Mouse (Mus musculus) heart, embryonic 16.5 days (tissue): ENCODE results near the gene Nthl1. TPM values are rescaled to one million over a fixed set of nuclear protein-coding genes. Genes with fewer than 3 reads are reported as not detected.

Experiments used
- ATAC-seq: fragments of 200-750 bp; cut with Nextera tagmentation; replicated peaks from 2 replicates; pipeline ENCODE4 v1.8.0; 2017; ENCODE audit warnings: moderate number of reproducible peaks; ENCODE audit not compliant: insufficient read depth, low FRiP score; ENCODE audit errors: extremely low read depth
- H3K27ac ChIP-seq: fragments of 300-500 bp; sonication (generic); 2 replicates; pipeline ENCODE4 v1.5.1; 2014; ENCODE audit warnings: mild to moderate bottlenecking, low read length, control low read depth, moderate library complexity
- H3K27me3 ChIP-seq: fragments of 300-500 bp; sonication (generic); 2 replicates; pipeline ENCODE4 v1.6.1; 2014; ENCODE audit warnings: low read length, mixed read lengths; ENCODE audit not compliant: control insufficient read depth, insufficient read depth
- H3K36me3 ChIP-seq: fragments of 300-500 bp; sonication (generic); 2 replicates; pipeline ENCODE4 v1.6.1; 2014; ENCODE audit not compliant: control insufficient read depth, insufficient read depth
- H3K4me1 ChIP-seq: fragments of 300-500 bp; sonication (generic); 2 replicates; pipeline ENCODE4 v1.6.1; 2014; ENCODE audit warnings: low read length, mixed read lengths; ENCODE audit not compliant: control insufficient read depth, insufficient read depth
- H3K4me2 ChIP-seq: fragments of 300-500 bp; sonication (generic); 2 replicates; pipeline ENCODE4 v1.6.1; 2014; ENCODE audit warnings: low read depth, mild to moderate bottlenecking, control low read depth, low read length
- H3K4me3 ChIP-seq: fragments of 300-500 bp; sonication (generic); 2 replicates; pipeline ENCODE4 v1.5.1; 2014; ENCODE audit warnings: mild to moderate bottlenecking, control low read depth, low read length
- H3K9ac ChIP-seq: fragments of 300-500 bp; sonication (generic); 2 replicates; pipeline ENCODE4 v1.6.1; 2014; ENCODE audit warnings: low read length, control low read depth
- H3K9me3 ChIP-seq: fragments of 300-500 bp; sonication (generic); replicated peaks from 2 replicates; pipeline ENCODE4 v1.6.1; 2016; ENCODE audit warnings: low read length; ENCODE audit not compliant: control insufficient read depth
- WGBS: fragments of 180-500 bp; shearing (Covaris S2); extraction: QIAGEN DNeasy Blood & Tissue Kit; methylation state at CpG from one replicate; pipeline ENCODE4 v1.1.7; 2014; 5-methylcytosine and 5-hydroxymethylcytosine counted together
- polyA plus RNA-seq: library from polyadenylated mRNA; unstranded; fragments of >200 nt; fragmentation: Nextera tagmentation; extraction: Ambion mirVana; gene quantifications from 2 replicates; pipeline ENCODE4 v1.2.1, GENCODE M21; 2015

Nthl1 gene
- polyA plus RNA-seq, 1 experiment from 2014 or later, result 11.2 TPM

DNA sequence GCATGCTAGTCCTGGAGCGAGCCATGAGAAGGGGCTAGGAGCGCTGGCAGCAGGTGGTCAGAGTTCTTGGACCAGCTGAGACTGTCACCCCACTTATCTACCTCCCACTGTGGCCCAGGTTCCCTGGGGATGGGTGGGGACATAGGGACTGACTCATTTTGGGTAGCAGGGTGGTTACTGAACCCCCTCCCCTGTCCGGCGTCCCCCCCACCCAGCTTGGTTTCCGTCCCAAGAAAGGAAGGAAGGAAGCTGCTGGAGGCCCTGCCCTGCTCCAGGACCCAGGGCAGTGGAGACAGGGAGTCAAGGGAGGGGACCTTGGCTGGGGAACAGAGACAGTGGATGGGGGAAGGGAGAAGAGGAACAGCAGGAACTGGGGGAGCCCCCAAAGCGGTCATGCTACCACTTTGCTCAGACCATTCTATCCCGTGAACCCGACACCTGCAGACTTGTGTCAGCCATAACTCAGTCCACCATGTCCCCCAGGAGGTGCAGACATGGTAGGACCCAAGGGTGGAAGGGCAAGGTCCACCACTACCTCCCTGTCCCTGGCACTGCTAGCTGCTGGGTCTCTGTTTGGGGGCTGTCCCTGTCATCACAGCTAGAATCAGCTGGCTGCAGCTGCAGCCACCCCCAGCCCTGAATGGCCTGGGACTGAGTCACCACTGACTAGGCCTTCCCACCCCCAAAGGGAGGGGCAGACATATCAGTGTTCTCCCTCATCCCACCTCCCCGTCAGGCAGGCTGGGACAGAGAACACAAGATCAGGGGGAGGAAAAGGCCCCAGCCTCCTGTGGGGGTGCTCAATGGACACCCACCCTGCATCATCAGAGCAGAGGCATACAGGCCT, 12.6 kb downstream of the Nthl1 start:
- Histone ChIP-seq H3K27ac (peak overlapping the region; percentile 69), H3K4me3 (no peak overlapping the region), H3K9me3 (no peaks in the 10 kb centered on the region), H3K36me3 (no peaks in the 10 kb centered on the region), H3K4me1 (peaks cover 19% of the 10 kb centered on the region), H3K4me2 (peak overlapping the region; percentile 18), H3K9ac (peak overlapping the region; percentile 61), H3K27me3 (0 out of 2 replicates have a peak, but pooled peaks cover 2% of the 10 kb centered on the region)
- peak; percentile 52 for ATAC-seq
- WGBS, result 59% methylated on average over 9 of the region's 9 CpGs

GRCm38 (mm10) chr17:24645916-24646315, 13.4 kb downstream of the Nthl1 start:
- H3K4me1 ChIP-seq, result peaks cover 23% of the 10 kb centered on the region
- peak overlapping the region; percentile 18; the same call in 1 of the 2 replicates for H3K4me2 ChIP-seq
- H3K9me3 ChIP-seq, result no peaks in the 10 kb centered on the region
- H3K9ac ChIP-seq, result 0 out of 2 replicates have a peak overlapping the region, but pooled peaks have one; percentile 23
- H3K27ac ChIP-seq, result peak overlapping the region; percentile 69
- H3K27me3 ChIP-seq, result 0 out of 2 replicates have a peak, but pooled peaks cover 4% of the 10 kb centered on the region
- no peak overlapping the region for H3K4me3 ChIP-seq
- ATAC-seq, result peak; percentile 29
- WGBS, result 63% methylated on average over 3 of the region's 3 CpGs
- H3K36me3 ChIP-seq, result no peaks in the 10 kb centered on the region

DNA sequence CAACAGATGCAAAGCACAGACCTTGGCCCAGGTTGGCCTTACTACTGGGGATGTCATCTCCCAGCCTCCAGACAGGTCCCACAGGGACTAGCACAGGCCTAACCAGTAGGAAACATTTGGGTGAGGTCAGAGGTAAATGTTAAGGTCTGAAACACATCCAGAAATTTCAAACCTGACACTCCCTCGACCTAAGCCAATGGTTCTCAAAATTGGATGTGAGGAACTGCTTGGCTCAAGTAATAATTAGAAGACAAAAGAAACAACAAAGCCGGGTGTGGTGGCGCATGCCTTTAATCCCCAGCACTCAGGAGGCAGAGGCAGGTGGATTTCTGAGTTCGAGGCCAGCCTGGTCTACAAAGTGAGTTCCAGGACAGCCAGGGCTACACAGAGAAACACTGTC, 13.9 kb downstream of the Nthl1 start:
- Histone ChIP-seq H3K4me3 (no peak overlapping the region), H3K4me2 (peak overlapping the region; percentile 1; the same call in 1 of the 2 replicates), H3K9ac (no peak overlapping the region), H3K36me3 (no peaks in the 10 kb centered on the region), H3K4me1 (peaks cover 23% of the 10 kb centered on the region), H3K27me3 (0 out of 2 replicates have a peak, but pooled peaks cover 5% of the 10 kb centered on the region), H3K9me3 (no peaks in the 10 kb centered on the region), H3K27ac (peak overlapping the region; percentile 69)
- WGBS, result 80% methylated on average over 4 of the region's 4 CpGs
- ATAC-seq, result no peak

GRCm38 (mm10) chr17:24647493-24647892, 15.0 kb downstream of the Nthl1 start:
- Histone ChIP-seq H3K9ac (peak overlapping the region; percentile 47), H3K4me2 (peak overlapping the region; percentile 98), H3K4me1 (peaks cover 23% of the 10 kb centered on the region), H3K4me3 (peak overlapping the region; percentile 24), H3K27me3 (0 out of 2 replicates have a peak, but pooled peaks cover 5% of the 10 kb centered on the region), H3K36me3 (no peaks in the 10 kb centered on the region), H3K9me3 (no peaks in the 10 kb centered on the region), H3K27ac (peak overlapping the region; percentile 69)
- no peak for ATAC-seq
- WGBS, result 72% methylated on average over 11 of the region's 11 CpGs

- Histone ChIP-seq H3K27ac (peak overlapping the region; percentile 1), H3K4me1 (peaks cover 22% of the 10 kb centered on the region), H3K36me3 (no peaks in the 10 kb centered on the region), H3K27me3 (0 out of 2 replicates have a peak, but pooled peaks cover 5% of the 10 kb centered on the region), H3K9me3 (no peaks in the 10 kb centered on the region), H3K9ac (peak overlapping the region; percentile 90), H3K4me2 (peak overlapping the region; percentile 98), H3K4me3 (peak overlapping the region; percentile 78)
- ATAC-seq, result no peak
- WGBS, result 66% methylated on average over 10 of the region's 10 CpGs
These were observed 16.4 kb downstream of the Nthl1 start for GRCm38 (mm10) chr17:24648731-24649377.

- Histone ChIP-seq H3K4me1 (peaks cover 14% of the 10 kb centered on the region), H3K4me3 (peak overlapping the region; percentile 78), H3K27me3 (0 out of 2 replicates have a peak, but pooled peaks cover 5% of the 10 kb centered on the region), H3K27ac (peak overlapping the region; percentile 67), H3K36me3 (no peaks in the 10 kb centered on the region), H3K9me3 (no peaks in the 10 kb centered on the region), H3K4me2 (peak overlapping the region; percentile 98), H3K9ac (peak overlapping the region; percentile 90)
- peak; percentile 35 for ATAC-seq
- under 1% methylated on average over 35 of the region's 35 CpGs for WGBS
These were observed 17.1 kb downstream of the Nthl1 start for GRCm38 (mm10) chr17:24649581-24650069.

- Histone ChIP-seq H3K4me3 (peak within 1 kb of the TSS; percentile 78), H3K27ac (peak within 1 kb of the TSS; percentile 67), H3K9me3 (no peaks in the 10 kb centered on the region), H3K4me2 (peak within 1 kb of the TSS; percentile 98), H3K36me3 (no peaks in the 10 kb centered on the region), H3K9ac (peak within 1 kb of the TSS; percentile 90), H3K27me3 (0 out of 2 replicates have a peak, but pooled peaks cover 5% of the 10 kb centered on the region), H3K4me1 (peaks cover 12% of the 10 kb centered on the region)
- ATAC-seq, result peak; percentile 69
- 3% methylated on average over 41 of the region's 41 CpGs for WGBS
These were observed 17.7 kb downstream of the Nthl1 start, which contains the start of gene Slc9a3r2 for GRCm38 (mm10) chr17:24650070-24650616. Gene Slc9a3r2 (minus strand): TSS chr17:24650327.

DNA sequence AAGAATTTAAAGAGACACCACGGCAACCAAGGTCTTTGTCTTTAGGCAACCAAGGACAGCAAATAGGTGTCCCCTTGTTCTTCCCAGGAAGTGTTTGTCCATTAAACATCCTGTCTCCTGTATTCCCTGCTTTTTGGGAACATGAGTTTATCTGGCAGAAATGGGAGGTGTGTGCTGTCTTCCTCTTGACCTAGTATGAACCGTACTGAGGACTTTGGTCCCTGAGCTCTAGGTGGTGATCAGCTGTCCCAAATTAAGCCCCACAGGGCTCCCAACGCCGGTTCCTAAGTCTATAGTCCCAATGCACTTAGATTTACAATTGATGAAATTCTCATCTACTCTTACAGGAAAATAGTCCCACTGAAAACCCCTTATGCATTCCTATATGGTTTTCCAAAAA, 18.3 kb downstream of the Nthl1 start:
- Histone ChIP-seq H3K9ac (no peak overlapping the region), H3K4me2 (no peak overlapping the region), H3K27ac (no peak overlapping the region), H3K36me3 (no peaks in the 10 kb centered on the region), H3K27me3 (0 out of 2 replicates have a peak, but pooled peaks cover 5% of the 10 kb centered on the region), H3K9me3 (no peaks in the 10 kb centered on the region), H3K4me1 (peaks cover 12% of the 10 kb centered on the region), H3K4me3 (no peak overlapping the region)
- WGBS, result 75% methylated on average over 4 of the region's 4 CpGs
- no peak for ATAC-seq
